Mouse (Mus musculus) activated CD4-positive, CD25-positive, alpha-beta regulatory T cell (primary cell): ENCODE data around the gene Urad. TPM values are rescaled to one million over a fixed set of nuclear protein-coding genes. Genes with fewer than 3 reads are reported as not detected.

Experiments used
- polyA plus RNA-seq, 2 experiments: library from polyadenylated mRNA; unstranded; fragments of 100-300 nt; shearing (Covaris generic); gene quantifications; one replicate each; pipeline ENCODE4 v1.2.1; 2017

Gene Urad
- polyA plus RNA-seq = not detected

DNA sequence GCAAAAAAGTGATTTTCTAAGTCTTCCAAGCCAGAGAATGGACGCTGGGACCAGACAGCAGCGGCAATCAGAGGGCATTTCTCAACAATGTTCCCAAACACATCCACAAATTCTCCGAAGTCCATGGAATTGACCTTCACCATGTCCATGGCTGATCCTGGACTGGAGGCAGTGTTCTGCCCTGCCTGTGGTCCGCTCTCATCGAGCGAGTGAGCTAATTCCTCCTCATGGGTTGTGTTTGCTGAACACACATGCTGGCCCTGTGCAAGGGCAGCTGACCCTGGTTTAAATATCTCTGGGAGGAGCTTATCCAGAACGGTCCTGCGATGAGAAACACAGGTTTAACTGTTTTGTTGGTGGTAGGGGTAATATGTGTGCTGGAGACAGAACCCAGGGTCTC is at the start of gene Urad:
Gene Urad, minus strand, starts transcription at position 258 of the 400 bp plus-strand sequence.

GRCm38 (mm10) chr5:147306638-147307397 is 15.4 kb downstream of the Urad start, which contains the start of gene Cdx2:
Cdx2 (minus strand) TSS chr5:147307270.

GRCm38 (mm10) chr5:147269926-147270672 is 52.1 kb downstream of the Urad start, which contains the start of gene Pdx1:
Pdx1 (plus strand) TSS chr5:147269959.

Other genes with a start within 250 kb of the Urad start
- 10 to 100 TPM; 31.2 to 37.9 TPM for gene Lnx2, start 245.9 kb downstream of the Urad start, polyA plus RNA-seq
- 100 to 1,000 TPM; 166 to 174 TPM for gene Polr1d, start 245.4 kb downstream of the Urad start, polyA plus RNA-seq
- not detected for gene Gsx1, start 133.7 kb downstream of the Urad start, polyA plus RNA-seq
- under 1 TPM in 1 of 2 experiments, not detected in 1; 0.23 TPM for gene Pdx1, start 52.5 kb downstream of the Urad start, polyA plus RNA-seq
- gene Cdx2, start 15.2 kb downstream of the Urad start, polyA plus RNA-seq = not detected
- under 1 TPM in 1 of 2 experiments, not detected in 1; 0.92 TPM for gene Flt3, start 78.0 kb upstream of the Urad start, polyA plus RNA-seq
- 10 to 100 TPM; 40.0 to 56.5 TPM for gene Pan3, start 107.7 kb upstream of the Urad start, polyA plus RNA-seq